Mouse (Mus musculus): ENCODE results near the gene Atp6v1b1.

DNA sequence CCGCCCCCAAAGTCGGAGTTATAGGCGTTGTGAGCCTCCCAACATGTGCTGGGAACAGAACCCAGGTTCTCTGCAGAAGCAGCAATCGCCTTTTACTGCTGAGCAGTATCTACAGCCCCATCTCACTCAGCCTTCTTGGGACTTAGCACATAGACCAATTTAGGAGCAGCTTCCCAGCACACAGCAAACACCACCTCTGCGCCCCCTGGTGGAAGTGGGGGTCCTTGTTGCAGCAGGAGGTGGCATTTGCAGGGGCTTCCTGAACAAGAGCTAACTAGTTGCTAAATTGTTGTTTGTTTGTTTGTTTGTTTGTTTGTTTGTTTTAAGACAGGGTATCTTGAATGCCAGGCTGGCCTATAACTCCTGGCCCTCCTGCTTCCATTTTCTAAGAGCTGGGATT is 11.7 kb upstream of the Atp6v1b1 start:
- peak; percentile 55 to 84 for TF ChIP-seq CTCF (conservative IDR thresholded peaks at IDR 0.05 in 1 of 2, IDR thresholded peaks at IDR 0.05 in 1 of 2; ENCODE audit: low read depth in 2 of 2, low read length in 2 of 2)
- no peak for TF ChIP-seq KAT2A (IDR thresholded peaks at IDR 0.05; ENCODE audit: insufficient replicate concordance, low read length)
- no peak for TF ChIP-seq GABPA (IDR thresholded peaks at IDR 0.05; ENCODE audit: insufficient replicate concordance, low read depth, low read length)
- no peak for TF ChIP-seq RCOR1 (conservative IDR thresholded peaks at IDR 0.05; ENCODE audit: low read depth, low read length)

Data from CH12.LX (cell line).